Mouse (Mus musculus): ENCODE data around the gene Zcchc14.
"Not testable (repeated sequence)": the region's sequence is repeated elsewhere in the genome, so short reads cannot be mapped to it uniquely, and the experiment has no call there.

Gene Zcchc14

GRCm38 (mm10) chr8:121652774-121653323 is at the start of gene Zcchc14:
Zcchc14 (minus strand) TSS chr8:121652901.
- DNase-seq (ENCODE audit: low read depth, low spot score): peak; percentile 99

- no peak for DNase-seq (ENCODE audit: low read depth, low spot score)
These were observed 47.2 kb upstream of the Zcchc14 start for GRCm38 (mm10) chr8:121699936-121700335.

- DNase-seq (ENCODE audit: low read depth, low spot score): no peak
These were observed 46.0 kb upstream of the Zcchc14 start for GRCm38 (mm10) chr8:121698615-121699101.

GRCm38 (mm10) chr8:121697735-121698614 is 45.3 kb upstream of the Zcchc14 start:
- DNase-seq (ENCODE audit: low read depth, low spot score): peak; percentile 67

GRCm38 (mm10) chr8:121695585-121696184 is 43.0 kb upstream of the Zcchc14 start:
- DNase-seq (ENCODE audit: low read depth, low spot score): no peak

GRCm38 (mm10) chr8:121694453-121694852 is 41.8 kb upstream of the Zcchc14 start:
- DNase-seq (ENCODE audit: low read depth, low spot score): peak; percentile 74

GRCm38 (mm10) chr8:121688496-121688895 is 35.8 kb upstream of the Zcchc14 start:
- peak; percentile 73 for DNase-seq (ENCODE audit: low read depth, low spot score)

GRCm38 (mm10) chr8:121687455-121688161 is 34.9 kb upstream of the Zcchc14 start:
- DNase-seq (ENCODE audit: low read depth, low spot score): peak; percentile 62

GRCm38 (mm10) chr8:121685419-121685818 is 32.7 kb upstream of the Zcchc14 start:
- peak; percentile 81 for DNase-seq (ENCODE audit: low read depth, low spot score)

GRCm38 (mm10) chr8:121683083-121683832 is 30.6 kb upstream of the Zcchc14 start:
- DNase-seq (ENCODE audit: low read depth, low spot score): no peak

- DNase-seq (ENCODE audit: low read depth, low spot score): no peak
These were observed 28.8 kb upstream of the Zcchc14 start for GRCm38 (mm10) chr8:121681457-121681856.

GRCm38 (mm10) chr8:121680896-121681295 is 28.2 kb upstream of the Zcchc14 start:
- no peak for DNase-seq (ENCODE audit: low read depth, low spot score)

- peak; percentile 63 for DNase-seq (ENCODE audit: low read depth, low spot score)
These were observed 26.0 kb upstream of the Zcchc14 start for GRCm38 (mm10) chr8:121678696-121679095.

- DNase-seq (ENCODE audit: low read depth, low spot score): peak; percentile 53
These were observed 23.0 kb upstream of the Zcchc14 start for GRCm38 (mm10) chr8:121675701-121676100.

- DNase-seq (ENCODE audit: low read depth, low spot score): no peak
These were observed 22.5 kb upstream of the Zcchc14 start for GRCm38 (mm10) chr8:121675161-121675560.

GRCm38 (mm10) chr8:121674524-121674923 is 21.8 kb upstream of the Zcchc14 start:
- peak; percentile 85 for DNase-seq (ENCODE audit: low read depth, low spot score)

GRCm38 (mm10) chr8:121673917-121674316 is 21.2 kb upstream of the Zcchc14 start:
- DNase-seq (ENCODE audit: low read depth, low spot score): peak; percentile 68

GRCm38 (mm10) chr8:121673153-121673552 is 20.5 kb upstream of the Zcchc14 start:
- no peak for DNase-seq (ENCODE audit: low read depth, low spot score)

GRCm38 (mm10) chr8:121669208-121669607 is 16.5 kb upstream of the Zcchc14 start:
- peak; percentile 57 for DNase-seq (ENCODE audit: low read depth, low spot score)

- no peak for DNase-seq (ENCODE audit: low read depth, low spot score)
These were observed 15.9 kb upstream of the Zcchc14 start for GRCm38 (mm10) chr8:121668553-121668952.

GRCm38 (mm10) chr8:121667936-121668500 is 15.3 kb upstream of the Zcchc14 start:
- not testable (repeated sequence) for DNase-seq (ENCODE audit: low read depth, low spot score)
